Mouse (Mus musculus): ENCODE results near the gene Phldb2. TPM values are rescaled to one million over a fixed set of nuclear protein-coding genes. Genes with fewer than 3 reads are reported as not detected.

Phldb2 gene
- total RNA-seq, 4 experiments from 2014 or later: 6.1 to 8.0 (median 7.6) TPM

DNA sequence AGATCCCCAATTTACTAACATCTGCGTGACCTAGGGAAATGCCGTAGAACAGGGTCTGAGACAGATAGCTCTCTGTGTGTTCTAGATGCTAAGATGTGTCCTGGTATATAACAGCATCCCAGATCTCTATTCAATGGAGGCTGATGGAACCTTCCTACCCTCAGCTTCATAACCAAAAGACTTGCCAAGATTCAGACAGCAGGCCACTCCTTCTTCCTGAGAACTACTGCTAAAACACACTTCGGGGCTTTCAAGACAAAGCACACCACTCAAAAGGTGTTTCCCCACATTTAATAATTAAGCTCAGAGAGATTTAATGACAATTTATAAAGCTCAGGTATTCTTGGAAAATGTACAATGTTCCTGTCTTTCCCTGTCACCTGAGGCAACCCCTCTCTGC is 111.6 kb downstream of the Phldb2 start:
- no peak for DNase-seq (ENCODE audit: low spot score in 2 of 2)

DNA sequence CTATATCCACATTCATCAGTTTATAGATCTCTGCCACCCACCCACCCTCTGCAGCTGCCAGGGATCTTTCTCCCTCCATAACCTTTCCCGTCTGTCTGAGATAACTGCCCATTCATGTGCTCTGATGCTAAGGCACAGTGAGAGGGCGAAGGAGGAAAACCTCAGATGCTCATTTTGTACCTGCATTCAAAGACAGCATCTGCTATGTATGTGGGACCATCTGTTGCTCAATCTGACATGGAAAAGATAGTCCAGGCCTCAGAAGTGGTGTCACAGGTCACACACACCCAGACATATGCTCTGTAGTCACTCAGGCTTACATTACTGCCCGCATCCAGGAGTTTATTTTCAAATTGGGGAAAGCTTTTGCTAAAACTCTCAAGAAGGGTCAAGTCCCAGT is 112.4 kb downstream of the Phldb2 start:
- DNase-seq (ENCODE audit: low spot score in 2 of 2): no peak

DNA sequence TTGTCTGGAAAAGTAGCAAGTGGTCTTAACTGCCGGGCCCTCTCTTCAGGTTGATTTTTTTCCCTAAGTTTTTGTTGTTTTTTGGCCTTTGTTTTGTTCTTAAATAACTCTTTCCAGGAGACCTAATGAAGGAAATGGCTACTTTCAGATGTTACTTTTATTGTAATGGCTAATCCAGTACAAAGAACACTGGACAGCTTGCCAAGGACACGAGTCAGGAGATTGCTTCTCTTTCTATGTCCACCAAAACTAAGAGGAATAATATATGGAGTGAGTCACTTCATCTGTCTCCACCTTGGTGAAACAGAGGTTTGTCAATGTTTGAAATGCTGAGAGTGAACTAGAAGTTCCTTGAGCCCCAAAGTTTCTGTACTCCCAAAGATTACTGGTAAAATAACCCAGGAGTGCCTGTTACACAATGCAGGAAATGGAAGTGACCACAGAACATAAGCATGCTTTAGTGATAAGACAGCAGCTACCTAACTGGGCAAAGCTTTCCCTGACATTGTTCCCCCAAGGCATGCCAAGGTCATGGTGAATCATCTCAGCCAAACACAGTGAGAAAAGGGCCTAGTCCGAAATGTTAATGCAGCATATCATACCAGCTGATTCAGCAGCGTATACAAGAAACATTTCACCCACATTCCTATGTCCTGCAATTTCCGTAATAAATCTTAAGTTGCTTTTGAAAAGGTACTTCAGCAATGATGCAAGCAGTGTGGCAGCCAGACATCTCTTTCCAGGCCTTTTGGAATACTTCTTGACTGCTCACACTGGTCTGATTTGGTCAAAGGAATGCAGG is 115.7 kb downstream of the Phldb2 start:
- DNase-seq (ENCODE audit: low spot score in 2 of 2): no peak

DNA sequence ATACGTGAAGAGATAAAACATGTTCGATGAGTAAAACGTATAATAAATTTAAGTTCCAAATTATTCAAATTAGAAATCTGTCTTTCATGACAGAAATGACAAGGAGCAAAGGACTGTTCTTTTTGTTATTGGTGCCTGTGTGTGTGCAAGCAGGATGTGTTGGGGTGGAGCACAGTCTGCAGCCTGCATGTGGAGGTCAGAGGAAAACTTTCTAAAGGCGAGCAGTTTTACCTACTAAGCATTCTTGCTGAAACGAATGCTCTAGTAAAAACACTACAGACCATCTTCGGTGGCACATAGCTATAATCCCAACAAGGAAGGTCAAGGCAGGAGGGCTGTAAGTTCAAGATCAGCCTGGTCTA is 120.7 kb downstream of the Phldb2 start:
- no peak for DNase-seq (ENCODE audit: low spot score in 2 of 2)

DNA sequence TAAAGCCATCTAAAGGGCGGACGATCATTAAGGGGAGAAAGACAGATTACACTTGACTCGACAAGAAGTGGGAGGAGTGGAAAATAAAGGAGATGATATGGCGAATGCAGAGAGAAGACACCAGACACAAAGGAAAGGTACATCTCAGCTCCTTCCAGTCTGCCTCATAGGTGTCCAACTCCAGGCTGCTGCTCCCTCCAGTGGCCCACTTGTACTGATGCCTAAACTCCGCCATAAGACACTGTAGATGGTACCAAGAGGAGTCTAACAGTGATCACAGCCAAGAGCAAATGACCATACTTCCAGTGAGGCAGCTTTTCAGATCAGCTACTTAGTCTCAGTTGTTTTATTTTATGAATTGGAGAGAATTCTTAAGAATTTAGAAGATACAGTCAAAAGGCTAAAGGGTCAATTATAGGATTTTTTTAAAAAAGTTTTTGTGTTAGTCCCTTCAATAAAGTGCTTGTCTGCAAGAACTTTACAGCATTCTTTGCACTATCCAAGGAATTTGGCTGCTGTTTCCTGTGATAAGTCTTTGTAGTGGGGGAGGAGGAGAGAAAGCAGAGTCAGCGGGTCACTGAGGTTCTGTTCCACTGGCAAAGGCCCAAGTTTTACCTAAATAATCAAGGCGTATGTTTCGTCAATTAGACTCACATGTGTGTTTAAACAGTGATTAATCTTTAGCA is 121.2 kb downstream of the Phldb2 start:
- DNase-seq (ENCODE audit: low spot score in 2 of 2): no peak

DNA sequence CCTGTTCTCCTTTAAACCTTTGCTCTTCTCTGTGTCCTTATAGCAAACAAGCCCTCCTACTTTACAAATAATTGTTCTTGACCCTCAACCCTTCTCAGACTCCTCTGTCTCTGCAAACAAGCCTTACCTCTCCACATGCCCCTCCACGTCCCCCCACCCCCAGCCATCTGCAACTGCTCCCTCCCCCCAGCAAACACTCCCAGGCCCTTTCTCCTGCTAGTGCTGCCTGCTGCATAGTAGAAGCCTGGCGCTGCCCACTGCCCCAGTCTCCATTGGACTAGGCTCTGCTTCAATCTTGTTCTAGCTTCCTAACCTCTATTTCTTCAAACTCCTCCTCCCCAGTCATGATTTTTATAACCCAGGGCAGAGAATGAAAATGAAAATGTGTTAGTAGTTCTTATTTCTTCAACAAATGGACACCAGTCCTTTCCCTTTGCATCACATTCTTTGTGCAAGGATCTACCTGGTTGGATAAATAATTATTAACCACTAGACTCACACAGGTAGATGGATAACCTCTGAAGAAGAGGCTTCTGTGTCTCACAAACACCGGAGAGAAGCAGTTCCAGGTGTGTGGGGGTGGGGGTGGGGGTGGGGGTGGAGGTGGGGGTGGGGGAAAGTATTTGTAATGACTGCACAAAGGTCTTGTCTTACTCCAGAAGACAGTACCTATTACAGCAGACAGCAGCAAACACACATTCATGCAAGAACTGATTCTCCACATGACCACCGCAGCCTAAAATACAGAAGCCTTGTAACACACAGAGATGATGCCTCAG is 122.1 kb downstream of the Phldb2 start:
- no peak for DNase-seq (ENCODE audit: low spot score in 2 of 2)

DNA sequence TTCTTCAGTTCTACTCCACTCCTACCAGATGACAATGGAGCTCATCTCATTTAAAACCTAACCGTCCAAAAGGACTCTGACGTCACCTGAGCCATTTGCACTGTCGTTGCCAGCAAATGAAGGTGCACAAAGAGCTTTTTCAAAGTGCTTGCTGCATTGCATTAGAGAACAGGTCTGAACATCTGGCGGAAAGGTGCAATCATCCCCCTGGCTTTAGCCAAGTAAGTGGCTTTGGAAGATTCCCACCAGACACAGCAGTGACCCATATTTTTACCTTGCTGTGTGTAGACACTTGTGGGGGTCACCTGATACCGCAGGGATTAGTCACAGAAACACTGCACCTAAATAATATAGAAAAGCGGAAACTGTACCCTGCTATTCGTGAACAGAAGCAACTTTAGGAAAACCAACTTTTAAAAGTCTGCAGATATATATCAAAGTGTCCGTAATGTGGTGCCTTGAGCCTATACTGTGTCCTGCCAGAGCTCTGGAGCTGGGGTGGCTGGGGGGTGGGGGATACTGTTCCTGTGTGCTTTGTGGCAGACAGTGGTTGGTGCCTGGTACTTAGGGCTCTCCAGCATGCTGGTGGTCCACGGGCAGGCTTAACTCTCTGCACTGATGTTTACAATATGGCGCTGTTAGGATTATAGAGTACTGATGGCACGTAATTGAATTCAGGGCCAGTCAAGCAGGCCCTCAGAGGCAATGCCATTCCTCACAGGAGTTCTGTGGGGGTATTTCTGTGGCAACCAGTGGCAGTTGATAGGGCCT is 123.1 kb downstream of the Phldb2 start:
- DNase-seq (ENCODE audit: low spot score in 2 of 2): no peak

DNA sequence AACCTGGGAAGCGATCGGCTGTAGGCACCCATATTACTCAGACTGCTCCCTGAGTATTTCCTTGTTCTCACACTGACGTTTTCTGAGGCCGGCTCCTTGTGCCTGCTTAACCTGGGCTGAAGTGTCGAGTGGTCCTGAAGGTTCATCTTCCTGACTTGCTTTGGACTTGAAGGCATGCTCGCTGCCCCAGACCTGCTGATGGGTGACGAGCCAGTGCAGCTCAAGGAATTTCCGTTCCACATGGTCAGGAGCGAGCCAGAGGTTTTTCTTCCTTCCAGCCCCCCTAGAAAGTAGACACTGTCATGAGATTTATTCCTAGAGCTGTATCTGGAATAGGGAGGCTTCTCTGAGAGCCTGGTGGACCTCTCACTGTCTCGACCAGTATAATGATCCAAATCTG is 128.1 kb downstream of the Phldb2 start:
- DNase-seq (ENCODE audit: low spot score in 2 of 2): no peak

DNA sequence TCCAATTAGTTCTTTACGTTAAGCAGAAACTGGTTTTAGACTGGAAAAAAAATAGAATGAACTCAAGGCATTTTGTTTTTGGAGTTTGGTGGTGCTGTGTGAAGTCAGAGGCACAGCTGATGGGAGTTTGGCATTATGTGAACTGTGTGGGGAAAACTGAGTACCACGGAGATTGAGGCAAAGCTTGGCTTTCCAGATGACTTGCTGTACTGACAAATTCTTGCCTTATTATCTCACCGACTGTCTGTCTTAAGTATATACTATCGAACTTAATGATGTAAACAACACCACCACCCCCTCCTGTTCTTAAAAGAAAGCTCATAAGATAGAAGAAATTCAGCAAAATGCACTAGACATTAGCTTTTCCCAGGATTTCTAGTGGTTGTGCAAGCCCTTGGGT is 129.4 kb downstream of the Phldb2 start:
- DNase-seq (ENCODE audit: low spot score in 2 of 2): no peak

DNA sequence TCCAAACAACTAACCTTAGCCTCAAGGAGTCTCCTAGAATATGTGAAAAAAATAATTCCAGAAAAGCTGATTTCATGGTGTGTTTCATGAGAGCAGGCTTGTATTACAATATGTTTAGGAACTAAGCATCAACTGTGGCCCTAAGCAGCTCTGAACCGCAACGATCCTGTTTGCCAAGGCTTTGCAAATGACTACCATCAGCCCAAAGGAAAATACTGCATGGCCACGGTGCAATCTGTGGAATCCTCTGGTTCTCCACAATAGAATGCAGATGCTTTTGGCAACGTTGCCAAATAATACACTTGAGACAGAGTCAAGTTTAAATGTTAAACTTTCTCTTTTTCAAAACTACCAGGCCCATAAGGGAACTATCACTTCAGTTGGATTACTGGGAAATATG is 133.5 kb downstream of the Phldb2 start:
- DNase-seq (ENCODE audit: low spot score in 2 of 2): no peak

DNA sequence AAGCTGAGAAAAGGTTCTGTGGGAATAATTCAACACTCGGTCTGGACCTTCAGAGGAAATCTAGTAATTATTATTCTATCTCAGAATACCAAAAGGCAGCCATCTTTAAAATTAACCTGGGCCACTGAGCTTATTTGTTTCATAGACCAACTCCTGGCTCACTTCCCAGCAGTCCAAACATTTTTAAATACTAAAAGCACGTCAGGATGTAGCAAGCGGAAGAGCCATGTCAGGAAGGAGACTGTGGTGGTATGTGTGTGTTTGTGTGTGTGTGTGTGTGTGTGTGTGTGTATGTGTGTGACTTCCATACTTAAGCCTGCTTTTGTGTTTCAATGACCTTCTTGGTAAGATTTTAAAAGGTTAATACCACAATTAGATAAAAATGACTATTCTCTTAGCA is 135.6 kb downstream of the Phldb2 start:
- DNase-seq (ENCODE audit: low spot score in 2 of 2): no peak

DNA sequence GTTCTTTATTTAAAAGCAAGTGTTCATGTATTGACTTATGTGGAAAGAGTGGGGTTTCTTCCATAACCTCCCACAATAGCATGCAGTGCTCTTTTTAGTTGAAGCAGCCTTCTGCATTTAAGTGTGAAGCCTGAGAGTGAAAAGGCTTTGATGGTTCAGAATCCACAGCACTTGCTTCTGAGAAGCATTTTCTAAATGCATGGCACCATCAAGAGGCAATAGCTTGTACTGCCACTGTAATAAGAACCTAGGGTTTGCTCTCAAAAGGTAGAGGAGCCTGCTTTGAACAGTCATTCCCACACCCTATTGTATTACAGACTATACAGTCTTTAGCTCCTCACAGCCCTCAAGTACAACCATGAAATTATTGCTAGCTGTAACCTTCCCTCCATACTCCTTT is 136.7 kb downstream of the Phldb2 start:
- no peak for DNase-seq (ENCODE audit: low spot score in 2 of 2)

DNA sequence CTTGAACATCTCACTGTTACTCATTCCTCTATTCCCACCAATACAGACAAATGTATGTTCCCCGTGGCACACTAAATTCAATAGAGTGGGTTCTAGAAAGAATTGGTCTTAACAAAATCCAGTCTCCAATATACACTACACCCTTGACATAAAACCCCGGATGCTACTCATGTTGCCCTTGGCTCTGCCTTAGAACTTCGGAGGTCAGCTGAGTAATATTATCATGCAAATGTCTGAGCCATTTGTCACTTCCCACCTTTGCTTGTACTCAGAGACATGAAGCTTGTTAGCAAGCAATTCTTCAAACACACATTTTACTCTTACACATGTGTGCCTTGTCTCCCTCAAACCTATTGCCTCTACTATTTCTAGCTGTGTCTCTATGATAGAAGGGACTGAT is 138.8 kb downstream of the Phldb2 start:
- no peak for DNase-seq (ENCODE audit: low spot score in 2 of 2)

DNA sequence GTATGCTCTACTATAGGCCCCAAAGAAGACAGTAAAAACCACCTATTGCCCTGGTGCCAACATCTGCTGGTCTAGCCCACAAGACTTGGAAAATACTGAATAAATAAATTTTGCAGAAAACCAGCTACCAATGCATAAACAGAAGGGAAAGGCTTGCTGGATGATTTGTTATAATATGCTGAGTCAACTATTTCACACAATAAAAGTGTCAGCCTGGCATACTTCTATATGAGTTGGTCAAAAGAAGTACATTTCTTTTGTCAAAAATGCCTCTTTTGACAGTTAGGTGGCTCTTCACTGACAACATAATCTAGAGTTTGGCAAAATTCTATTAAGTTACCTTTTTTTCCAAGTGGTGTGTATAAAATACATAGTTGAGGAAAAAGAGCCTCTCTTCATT is 141.6 kb downstream of the Phldb2 start:
- DNase-seq (ENCODE audit: low spot score in 2 of 2): no peak

DNA sequence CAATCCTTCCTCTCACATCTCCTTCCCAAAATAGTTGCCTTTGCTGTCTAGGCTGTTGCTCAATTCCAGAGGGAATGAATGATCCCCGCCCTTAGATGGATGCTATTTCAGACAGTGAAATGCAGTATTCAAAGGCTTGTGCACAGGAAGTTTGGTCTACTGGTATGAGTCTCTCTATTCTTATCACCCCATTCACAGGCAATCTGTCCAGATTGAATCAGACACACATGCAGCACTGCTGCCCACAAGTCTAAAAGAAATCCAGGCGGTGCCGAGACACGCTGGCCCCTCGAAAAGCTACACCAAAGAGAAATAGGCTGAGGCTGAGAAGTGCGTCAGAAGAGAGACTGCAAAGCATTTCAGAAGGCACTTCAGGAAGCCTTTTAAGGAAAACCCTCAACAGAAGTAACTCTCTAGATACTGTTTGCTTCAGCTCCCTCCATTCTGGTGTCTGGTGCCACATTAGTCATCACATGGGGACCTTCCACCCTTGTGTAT is 142.5 kb downstream of the Phldb2 start:
- DNase-seq (ENCODE audit: low spot score in 2 of 2): peak in 1 of 2 experiments; percentile 50

DNA sequence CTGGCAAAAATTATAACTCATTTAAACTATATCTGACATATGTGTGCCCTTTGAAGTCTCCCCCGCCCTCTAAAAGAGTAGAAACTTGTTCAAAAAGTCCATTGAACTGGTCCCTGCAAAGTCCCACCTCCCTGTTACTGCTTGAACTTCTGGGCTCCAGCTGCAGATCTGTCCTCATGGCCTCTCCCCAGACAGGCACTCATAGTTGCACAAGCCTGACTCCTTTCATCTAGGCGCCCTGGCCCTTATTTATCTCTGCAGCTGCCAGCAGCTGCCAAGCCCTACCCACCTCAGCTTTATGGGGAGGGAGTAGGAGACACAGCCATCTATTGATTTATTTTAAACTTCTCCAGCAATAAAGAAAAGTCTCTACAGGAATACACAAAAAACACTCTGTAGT is 143.2 kb downstream of the Phldb2 start:
- no peak for DNase-seq (ENCODE audit: low spot score in 2 of 2)

DNA sequence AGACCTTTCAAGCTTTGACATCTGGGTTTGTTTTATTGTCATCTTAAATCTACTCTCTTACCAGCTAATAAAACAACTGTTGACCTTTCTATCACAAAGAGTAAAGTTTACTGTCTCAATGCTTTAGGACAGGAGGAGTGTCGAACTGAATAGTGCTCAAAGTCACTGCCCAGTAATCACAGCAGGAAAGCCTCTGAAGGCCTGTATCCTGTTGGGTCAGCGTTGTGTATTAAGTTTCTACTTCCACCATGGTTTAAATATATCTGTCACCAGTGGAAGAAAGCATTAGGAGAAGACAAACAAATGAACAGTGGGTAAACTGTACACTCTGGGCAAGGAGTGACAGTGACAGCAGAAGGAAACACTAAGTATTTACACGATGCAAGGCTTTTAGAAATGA is 148.7 kb downstream of the Phldb2 start:
- no peak for DNase-seq (ENCODE audit: low spot score in 2 of 2)

DNA sequence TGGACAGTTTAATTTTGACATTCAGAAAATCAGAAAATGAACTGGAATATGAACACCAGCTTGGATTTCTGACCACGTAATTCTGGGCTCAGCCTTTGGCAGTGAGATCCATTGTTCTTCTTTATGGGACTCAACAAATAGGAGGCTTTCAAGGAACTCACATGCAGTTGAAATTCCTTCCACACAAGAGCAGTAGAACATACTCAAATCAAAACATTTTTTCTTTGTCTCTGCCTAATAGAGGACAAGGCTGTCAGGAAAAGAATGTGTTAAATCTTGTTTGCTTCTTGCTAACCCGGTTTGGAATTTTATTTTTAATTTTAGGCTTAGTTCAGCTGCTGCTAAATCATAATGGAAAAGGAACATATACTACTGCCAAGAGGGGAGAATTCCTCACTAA is 153.0 kb downstream of the Phldb2 start:
- DNase-seq (ENCODE audit: low spot score in 2 of 2): no peak

DNA sequence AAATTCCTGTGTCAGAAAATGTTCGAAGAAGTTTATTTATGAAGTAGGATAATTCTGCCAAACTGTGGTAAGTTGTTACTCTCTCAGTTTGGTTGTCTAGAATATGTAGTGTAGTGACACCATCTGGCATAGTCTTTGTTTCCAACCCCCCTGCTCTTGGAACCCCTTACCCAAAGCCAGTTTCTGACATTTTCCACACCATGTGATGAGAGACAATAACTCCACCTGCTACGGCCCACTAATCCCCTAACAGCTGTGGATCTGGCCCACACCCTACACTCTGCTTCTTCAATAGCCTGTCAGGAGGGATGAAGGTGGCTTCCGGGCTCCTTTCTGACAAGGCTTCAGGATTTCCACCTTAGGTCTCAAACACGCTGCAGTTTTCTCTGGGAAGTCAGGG is 154.2 kb downstream of the Phldb2 start:
- DNase-seq (ENCODE audit: low spot score in 2 of 2): no peak

DNA sequence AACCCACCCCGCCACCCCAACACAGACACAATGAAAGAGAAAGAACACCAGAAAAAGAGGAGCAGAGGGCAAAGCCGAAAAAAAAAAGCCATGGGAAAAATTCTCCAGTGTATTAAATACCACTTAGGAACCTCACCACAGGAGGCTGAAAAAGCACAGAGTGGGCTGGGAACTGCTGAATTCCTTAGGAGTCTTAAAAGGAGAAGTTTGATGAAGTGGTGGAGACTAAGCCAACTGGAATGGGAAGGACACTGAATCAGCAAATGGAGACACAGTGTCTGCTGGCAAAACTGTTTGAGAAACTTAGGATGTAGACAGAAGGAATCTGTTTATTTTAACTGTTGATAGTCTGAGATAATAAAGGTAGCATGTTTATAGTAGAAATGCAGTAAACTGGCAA is 154.8 kb downstream of the Phldb2 start:
- no peak for DNase-seq (ENCODE audit: low spot score in 2 of 2)

DNA sequence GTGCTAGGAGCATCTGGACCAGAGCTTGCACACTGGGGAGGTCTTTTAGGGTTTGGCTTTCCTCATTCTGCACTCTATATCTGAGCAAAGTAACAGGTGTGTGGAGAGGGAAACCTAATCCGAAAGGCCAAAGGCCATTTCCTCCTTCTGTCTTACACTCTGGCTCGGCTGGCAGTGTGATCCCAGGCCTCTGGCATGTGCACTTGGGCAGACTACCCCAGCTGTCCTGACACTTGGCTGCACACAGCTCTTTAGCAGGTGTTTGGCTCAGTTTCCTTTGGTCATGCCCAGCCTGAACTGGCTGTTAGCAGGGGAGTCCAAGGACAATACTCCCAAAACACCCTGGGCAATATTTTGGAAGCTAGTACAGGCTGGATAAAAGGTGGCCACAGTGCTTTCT is 156.6 kb downstream of the Phldb2 start:
- DNase-seq (ENCODE audit: low spot score in 2 of 2): no peak
